Mouse (Mus musculus) midbrain, embryonic 15.5 days (tissue): ENCODE data around the gene Adora1. TPM values are rescaled to one million over a fixed set of nuclear protein-coding genes. Genes with fewer than 3 reads are reported as not detected.
A peak's percentile ranks its signal among the peaks of the same experiment; 100 is the strongest.

ENCODE experiments used
- ATAC-seq: fragments of 200-750 bp; cut with Nextera tagmentation; replicated peaks from 2 replicates; pipeline ENCODE4 v1.8.0; 2017; ENCODE audit warnings: moderate TSS enrichment
- H3K27ac ChIP-seq: fragments of 300-500 bp; sonication (generic); 2 replicates; pipeline ENCODE4 v1.5.1; 2015; ENCODE audit warnings: mild to moderate bottlenecking, inconsistent platforms
- H3K27me3 ChIP-seq: fragments of 300-500 bp; sonication (generic); replicated peaks from 2 replicates; pipeline ENCODE4 v1.6.1; 2015; ENCODE audit warnings: inconsistent platforms
- H3K36me3 ChIP-seq: fragments of 300-500 bp; sonication (generic); replicated peaks from 2 replicates; pipeline ENCODE4 v1.6.1; 2015; ENCODE audit warnings: inconsistent platforms
- H3K4me1 ChIP-seq: fragments of 300-500 bp; sonication (generic); 2 replicates; pipeline ENCODE4 v1.6.1; 2015; ENCODE audit warnings: inconsistent platforms
- H3K4me2 ChIP-seq: fragments of 300-500 bp; sonication (generic); 2 replicates; pipeline ENCODE4 v1.6.1; 2015; ENCODE audit warnings: inconsistent platforms, mild to moderate bottlenecking, moderate library complexity
- H3K4me3 ChIP-seq: fragments of 300-500 bp; sonication (generic); 2 replicates; pipeline ENCODE4 v1.5.1; 2015; ENCODE audit warnings: mild to moderate bottlenecking, inconsistent platforms
- H3K9ac ChIP-seq: fragments of 300-500 bp; sonication (generic); 2 replicates; pipeline ENCODE4 v1.6.1; 2015; ENCODE audit warnings: mild to moderate bottlenecking, inconsistent platforms
- H3K9me3 ChIP-seq: fragments of 300-500 bp; sonication (generic); 2 replicates; pipeline ENCODE4 v1.6.1; 2016; ENCODE audit warnings: inconsistent platforms
- WGBS: fragments of 180-500 bp; shearing (Covaris S2); methylation state at CpG from one replicate; pipeline ENCODE4 v1.1.7; 2015; ENCODE audit warnings: mixed read lengths; 5-methylcytosine and 5-hydroxymethylcytosine counted together
- polyA plus RNA-seq: library from polyadenylated mRNA; unstranded; fragments of >200 nt; fragmentation: Nextera tagmentation; extraction: Ambion mirVana; gene quantifications from 2 replicates; pipeline ENCODE4 v1.2.1, GENCODE M21; 2015

Gene Adora1
- polyA plus RNA-seq, 1 experiment from 2014 or later, result 19.2 TPM

GRCm38 (mm10) chr1:134222122-134223055 is 12.8 kb downstream of the Adora1 start:
- Histone ChIP-seq H3K36me3 (no peaks in the 10 kb centered on the region), H3K27ac (no peak overlapping the region), H3K4me3 (no peak overlapping the region), H3K9me3 (no peaks in the 10 kb centered on the region), H3K4me1 (no peaks in the 10 kb centered on the region), H3K27me3 (no peaks in the 10 kb centered on the region), H3K9ac (no peak overlapping the region), H3K4me2 (no peak overlapping the region)
- WGBS, result 59% methylated on average over 8 of the region's 8 CpGs
- ATAC-seq, result no peak

GRCm38 (mm10) chr1:134221172-134221571 is 14.1 kb downstream of the Adora1 start:
- H3K9me3 ChIP-seq, result no peaks in the 10 kb centered on the region
- 92% methylated on average over 1 of the region's 1 CpGs for WGBS

GRCm38 (mm10) chr1:134219608-134220007 is 15.6 kb downstream of the Adora1 start:
- Histone ChIP-seq H3K4me2 (no peak overlapping the region), H3K4me3 (no peak overlapping the region), H3K9ac (no peak overlapping the region), H3K4me1 (peaks cover 8% of the 10 kb centered on the region), H3K36me3 (no peaks in the 10 kb centered on the region), H3K27ac (no peak overlapping the region), H3K27me3 (no peaks in the 10 kb centered on the region), H3K9me3 (no peaks in the 10 kb centered on the region)
- WGBS, result 70% methylated on average over 5 of the region's 5 CpGs
- no peak for ATAC-seq

More at GRCm38 (mm10) chr1:134221172-134221571, 14.1 kb downstream of the Adora1 start:
- Histone ChIP-seq H3K4me3 (no peak overlapping the region), H3K9ac (no peak overlapping the region), H3K27me3 (no peaks in the 10 kb centered on the region), H3K36me3 (no peaks in the 10 kb centered on the region), H3K4me2 (no peak overlapping the region), H3K27ac (no peak overlapping the region), H3K4me1 (peaks cover 2% of the 10 kb centered on the region)
- no peak for ATAC-seq

DNA sequence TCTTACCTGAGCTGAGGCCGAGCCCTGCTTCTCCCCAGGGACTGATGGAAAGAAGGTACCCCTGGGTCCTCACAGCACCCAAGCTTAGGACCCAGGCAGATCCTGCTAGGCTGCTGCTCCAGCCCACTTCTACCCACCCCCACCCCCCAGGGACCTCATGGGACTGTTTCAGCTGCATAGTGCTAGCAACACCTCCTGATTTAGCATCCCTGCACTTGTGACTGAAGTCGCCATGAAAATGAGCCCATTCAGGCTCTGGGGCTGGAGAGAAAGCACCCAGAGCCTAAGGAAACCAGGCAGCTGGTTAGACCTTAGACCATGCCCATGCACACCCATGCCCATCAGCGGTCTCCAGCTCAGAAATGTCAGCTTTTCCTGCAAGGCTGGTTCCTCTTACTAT is 17.3 kb downstream of the Adora1 start:
- Histone ChIP-seq H3K4me3 (no peak overlapping the region), H3K27ac (no peak overlapping the region), H3K4me1 (peaks cover 8% of the 10 kb centered on the region), H3K4me2 (no peak overlapping the region), H3K9me3 (no peaks in the 10 kb centered on the region), H3K9ac (no peak overlapping the region), H3K27me3 (no peaks in the 10 kb centered on the region), H3K36me3 (no peaks in the 10 kb centered on the region)
- ATAC-seq, result no peak
- 83% methylated on average over 3 of the region's 3 CpGs for WGBS

- no peaks in the 10 kb centered on the region for H3K36me3 ChIP-seq
- no peak overlapping the region for H3K4me2 ChIP-seq
- no peak overlapping the region for H3K9ac ChIP-seq
- H3K27me3 ChIP-seq, result no peaks in the 10 kb centered on the region
- peaks cover 8% of the 10 kb centered on the region for H3K4me1 ChIP-seq
- no peak overlapping the region for H3K27ac ChIP-seq
- H3K9me3 ChIP-seq, result no peaks in the 10 kb centered on the region
- H3K4me3 ChIP-seq, result no peak overlapping the region
- ATAC-seq, result no peak
- WGBS, result 68% methylated on average over 12 of the region's 12 CpGs
Observed at GRCm38 (mm10) chr1:134217028-134217481, 18.2 kb downstream of the Adora1 start.

DNA sequence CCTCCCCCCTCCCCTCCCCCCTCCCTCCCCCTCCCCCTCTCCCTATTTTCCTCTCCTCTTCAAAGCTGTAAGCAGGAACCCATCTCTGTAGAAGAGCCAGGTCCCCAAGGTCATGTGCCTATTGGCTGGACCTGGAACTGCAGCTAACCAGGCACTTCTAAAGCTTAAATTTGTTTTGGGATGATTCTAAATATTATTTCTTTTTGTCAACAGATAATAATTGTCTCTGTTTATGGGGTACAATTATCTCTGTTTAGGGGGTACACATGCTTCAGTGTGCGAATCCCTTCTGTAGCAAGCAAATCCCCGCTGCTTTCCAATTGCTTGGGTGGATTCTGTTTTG is 18.6 kb downstream of the Adora1 start:
- Histone ChIP-seq H3K27ac (no peak overlapping the region), H3K36me3 (no peaks in the 10 kb centered on the region), H3K9me3 (no peaks in the 10 kb centered on the region), H3K4me1 (peaks cover 8% of the 10 kb centered on the region), H3K9ac (no peak overlapping the region), H3K27me3 (no peaks in the 10 kb centered on the region), H3K4me3 (no peak overlapping the region), H3K4me2 (no peak overlapping the region)
- WGBS, result 82% methylated on average over 2 of the region's 2 CpGs
- peak; percentile 33; the same call in 1 of the 2 replicates for ATAC-seq

GRCm38 (mm10) chr1:134215751-134216628 is 19.2 kb downstream of the Adora1 start:
- H3K36me3 ChIP-seq, result no peaks in the 10 kb centered on the region
- H3K4me1 ChIP-seq, result peaks cover 8% of the 10 kb centered on the region
- peak overlapping the region; percentile 37; the same call in 1 of the 2 replicates for H3K27ac ChIP-seq
- H3K4me2 ChIP-seq, result no peak overlapping the region
- no peaks in the 10 kb centered on the region for H3K9me3 ChIP-seq
- no peak overlapping the region for H3K4me3 ChIP-seq
- WGBS, result 16% methylated on average over 11 of the region's 11 CpGs
- no peaks in the 10 kb centered on the region for H3K27me3 ChIP-seq
- no peak overlapping the region for H3K9ac ChIP-seq
- ATAC-seq, result peak; percentile 43; the same call in 1 of the 2 replicates

DNA sequence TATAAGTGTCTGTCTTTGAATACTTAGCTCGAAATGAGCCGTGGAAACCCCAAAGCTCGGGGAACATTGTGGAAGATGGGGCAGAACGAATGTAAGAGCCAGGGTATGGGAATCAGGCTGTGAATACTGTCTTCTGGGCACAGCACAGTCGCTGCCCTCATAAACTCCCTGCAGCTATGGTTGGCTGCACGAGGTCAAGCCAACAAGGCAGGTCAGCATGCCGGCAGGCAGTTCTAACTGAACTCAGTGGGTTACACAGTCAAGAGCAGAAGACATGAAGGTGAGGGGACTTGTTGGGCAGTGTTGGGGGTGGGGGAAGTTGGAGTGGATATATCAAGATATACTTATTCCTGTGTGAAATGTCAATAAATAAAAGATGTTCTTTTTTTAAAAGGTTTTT is 20.2 kb downstream of the Adora1 start:
- Histone ChIP-seq H3K27me3 (no peaks in the 10 kb centered on the region), H3K4me2 (no peak overlapping the region), H3K36me3 (no peaks in the 10 kb centered on the region), H3K9ac (no peak overlapping the region), H3K27ac (no peak overlapping the region), H3K4me1 (peaks cover 8% of the 10 kb centered on the region), H3K9me3 (no peaks in the 10 kb centered on the region), H3K4me3 (no peak overlapping the region)
- ATAC-seq, result no peak
- 54% methylated on average over 7 of the region's 7 CpGs for WGBS

GRCm38 (mm10) chr1:134213405-134213804 is 21.8 kb downstream of the Adora1 start:
- no peak overlapping the region for H3K4me3 ChIP-seq
- ATAC-seq, result no peak
- WGBS, result 76% methylated on average over 7 of the region's 7 CpGs
- no peak overlapping the region for H3K9ac ChIP-seq
- no peaks in the 10 kb centered on the region for H3K27me3 ChIP-seq
- H3K9me3 ChIP-seq, result no peaks in the 10 kb centered on the region
- H3K4me2 ChIP-seq, result no peak overlapping the region
- peaks cover 8% of the 10 kb centered on the region for H3K4me1 ChIP-seq
- no peak overlapping the region for H3K27ac ChIP-seq
- H3K36me3 ChIP-seq, result no peaks in the 10 kb centered on the region

GRCm38 (mm10) chr1:134212351-134212750 is 22.9 kb downstream of the Adora1 start:
- H3K36me3 ChIP-seq, result no peaks in the 10 kb centered on the region
- H3K4me2 ChIP-seq, result no peak overlapping the region
- H3K27me3 ChIP-seq, result no peaks in the 10 kb centered on the region
- H3K27ac ChIP-seq, result no peak overlapping the region
- 77% methylated on average over 6 of the region's 6 CpGs for WGBS
- ATAC-seq, result no peak
- H3K9ac ChIP-seq, result no peak overlapping the region
- peaks cover 8% of the 10 kb centered on the region for H3K4me1 ChIP-seq
- H3K4me3 ChIP-seq, result no peak overlapping the region
- H3K9me3 ChIP-seq, result no peaks in the 10 kb centered on the region

- WGBS, result 17% methylated on average over 2 of the region's 2 CpGs
- Histone ChIP-seq H3K27me3 (no peaks in the 10 kb centered on the region), H3K4me2 (no peak overlapping the region), H3K36me3 (no peaks in the 10 kb centered on the region), H3K4me1 (peaks cover 8% of the 10 kb centered on the region), H3K4me3 (no peak overlapping the region), H3K9me3 (no peaks in the 10 kb centered on the region), H3K27ac (no peak overlapping the region), H3K9ac (no peak overlapping the region)
- no peak for ATAC-seq
Observed at GRCm38 (mm10) chr1:134211631-134212030, 23.6 kb downstream of the Adora1 start.

DNA sequence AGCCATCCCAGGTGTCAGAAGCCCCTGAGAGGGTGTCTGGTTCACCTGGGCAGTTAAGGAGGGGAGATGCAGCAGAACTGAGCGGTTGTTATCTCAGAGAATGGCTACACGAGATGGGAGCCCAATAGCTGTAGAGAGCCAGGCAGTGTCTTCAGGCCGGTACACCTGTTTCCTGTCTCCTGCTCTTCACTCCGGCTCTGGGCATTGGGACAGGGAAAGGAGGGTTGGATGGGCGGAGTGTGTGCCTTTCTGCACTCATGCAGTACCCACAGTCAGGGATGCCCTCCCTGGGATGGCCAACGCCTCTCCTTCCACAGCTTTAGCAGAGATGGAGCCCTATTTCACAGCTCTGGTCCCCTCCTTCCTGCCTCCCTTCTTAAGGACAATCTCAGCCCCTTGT is 24.2 kb downstream of the Adora1 start:
- Histone ChIP-seq H3K36me3 (no peaks in the 10 kb centered on the region), H3K4me3 (no peak overlapping the region), H3K4me1 (peaks cover 5% of the 10 kb centered on the region), H3K27me3 (no peaks in the 10 kb centered on the region), H3K9me3 (no peaks in the 10 kb centered on the region), H3K27ac (no peak overlapping the region), H3K4me2 (no peak overlapping the region), H3K9ac (no peak overlapping the region)
- ATAC-seq, result no peak
- WGBS, result 76% methylated on average over 6 of the region's 6 CpGs
